Mouse (Mus musculus): ENCODE measurements around the gene AC140267.1. TPM values are rescaled to one million over a fixed set of nuclear protein-coding genes. Genes with fewer than 3 reads are reported as not detected.

The AC140267.1 gene
- polyA plus RNA-seq, 1 experiment from 2014 or later: not detected

DNA sequence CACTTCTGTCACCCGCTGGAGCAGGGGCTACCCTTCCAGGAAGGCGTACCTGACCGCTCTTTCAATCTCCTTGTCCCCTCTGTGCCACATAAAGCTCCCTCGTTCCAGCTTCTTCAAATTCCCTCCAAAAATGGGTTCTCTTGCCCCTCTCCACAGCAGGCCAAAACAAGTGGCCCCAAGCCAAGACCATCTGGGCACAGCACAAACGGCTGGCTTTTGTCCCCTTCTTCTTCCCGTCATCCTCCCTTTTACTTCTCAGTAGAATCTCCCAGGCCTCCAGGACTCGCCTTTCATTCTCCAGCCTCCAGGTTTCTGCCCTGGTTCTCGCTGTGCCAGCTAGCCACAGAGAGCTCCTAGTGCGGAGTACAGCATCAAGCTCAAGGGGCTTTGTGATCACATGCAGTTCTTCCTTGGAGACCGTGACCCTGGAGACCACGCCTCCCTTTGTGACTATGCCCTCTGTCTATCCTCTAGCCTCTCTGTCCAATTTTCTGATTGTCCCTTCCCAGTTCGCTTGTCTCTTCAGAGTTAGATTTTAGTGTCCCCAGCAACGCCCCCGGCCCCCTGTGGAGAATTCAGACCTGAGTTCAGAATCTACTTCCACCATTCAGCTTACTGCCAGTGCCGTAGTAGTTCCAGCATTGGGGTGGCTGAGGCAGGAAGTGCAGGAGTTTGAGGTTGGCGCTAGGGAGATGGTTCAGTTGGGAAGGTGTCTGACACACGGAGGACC, 7.4 kb upstream of the AC140267.1 start:
- ATAC-seq (ENCODE audit: insufficient read depth): no peak
- WGBS (ENCODE audit: insufficient replicate concordance): 68% methylated on average over 17 of the region's 17 CpGs
- Histone ChIP-seq H3K36me3 (replicated peaks) (no peaks in the 10 kb centered on the region), H3K27me3 (0 out of 2 replicates have a peak, but pooled peaks cover 5% of the 10 kb centered on the region), H3K27ac (replicated peaks) (no peak overlapping the region), H3K9me3 (replicated peaks) (no peaks in the 10 kb centered on the region), H3K4me1 (replicated peaks) (peaks cover 15% of the 10 kb centered on the region), H3K4me2 (no peak overlapping the region), H3K4me3 (replicated peaks) (no peak overlapping the region), H3K9ac (no peak overlapping the region)

DNA sequence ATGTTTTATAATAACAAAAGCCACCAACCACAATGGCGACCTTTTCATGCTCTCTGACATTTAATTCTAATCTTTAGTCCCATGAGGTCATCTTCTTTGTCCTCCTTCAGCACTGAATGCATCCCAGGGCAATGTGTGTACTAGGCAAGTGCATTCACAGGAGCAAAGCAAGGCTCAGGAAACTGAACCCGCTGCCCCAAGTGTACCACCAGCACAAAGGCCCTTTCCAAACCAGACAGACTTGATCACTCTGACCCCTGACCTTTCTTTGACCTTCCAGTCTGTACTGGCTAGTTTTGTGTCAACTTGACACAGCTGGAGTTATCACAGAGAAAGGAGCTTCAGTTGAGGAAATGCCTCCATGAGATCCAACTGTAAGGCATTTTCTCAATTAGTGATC, 3.3 kb upstream of the AC140267.1 start:
- ATAC-seq (ENCODE audit: insufficient read depth): no peak
- H3K4me3 ChIP-seq (replicated peaks): no peak overlapping the region
- H3K9ac ChIP-seq: no peak overlapping the region
- peaks cover 21% of the 10 kb centered on the region for H3K36me3 ChIP-seq (replicated peaks)
- whole genome bisulfite sequencing (ENCODE audit: insufficient replicate concordance): 67% methylated on average over 2 of the region's 2 CpGs
- peaks cover 36% of the 10 kb centered on the region for H3K4me1 ChIP-seq (replicated peaks)
- H3K9me3 ChIP-seq (replicated peaks): no peaks in the 10 kb centered on the region
- H3K27me3 ChIP-seq: 0 out of 2 replicates have a peak, but pooled peaks cover 5% of the 10 kb centered on the region
- H3K27ac ChIP-seq (replicated peaks): no peak overlapping the region
- H3K4me2 ChIP-seq: no peak overlapping the region

DNA sequence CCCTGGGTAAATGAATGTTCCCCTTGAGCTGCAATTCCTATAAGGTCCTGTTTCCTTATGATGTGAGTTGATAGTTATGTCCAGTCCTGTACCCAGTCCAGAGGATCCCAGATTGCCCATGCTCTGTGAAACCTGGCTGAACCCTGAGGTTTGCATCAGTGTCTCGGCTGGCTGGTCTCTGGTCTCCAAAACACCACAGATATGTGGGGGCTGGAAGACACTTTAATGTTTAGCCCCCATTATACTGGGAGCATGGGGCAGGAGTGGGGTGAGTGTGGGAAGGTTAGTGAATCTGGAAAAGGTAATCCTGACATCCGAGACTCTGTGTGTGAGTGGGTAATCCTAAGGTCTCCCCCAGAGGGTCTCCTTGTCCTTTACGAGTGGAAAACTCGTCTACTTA, 2.6 kb upstream of the AC140267.1 start:
- Histone ChIP-seq H3K36me3 (replicated peaks) (peaks cover 27% of the 10 kb centered on the region), H3K4me1 (replicated peaks) (peaks cover 36% of the 10 kb centered on the region), H3K9me3 (replicated peaks) (no peaks in the 10 kb centered on the region), H3K27ac (replicated peaks) (peak overlapping the region; percentile 91), H3K4me3 (replicated peaks) (peak overlapping the region; percentile 95; the same call in 1 of the 2 replicates), H3K27me3 (0 out of 2 replicates have a peak, but pooled peaks cover 5% of the 10 kb centered on the region), H3K4me2 (peak overlapping the region; percentile 71), H3K9ac (peak overlapping the region; percentile 50)
- WGBS (ENCODE audit: insufficient replicate concordance): 67% methylated on average over 4 of the region's 4 CpGs
- no peak for ATAC-seq (ENCODE audit: insufficient read depth)

DNA sequence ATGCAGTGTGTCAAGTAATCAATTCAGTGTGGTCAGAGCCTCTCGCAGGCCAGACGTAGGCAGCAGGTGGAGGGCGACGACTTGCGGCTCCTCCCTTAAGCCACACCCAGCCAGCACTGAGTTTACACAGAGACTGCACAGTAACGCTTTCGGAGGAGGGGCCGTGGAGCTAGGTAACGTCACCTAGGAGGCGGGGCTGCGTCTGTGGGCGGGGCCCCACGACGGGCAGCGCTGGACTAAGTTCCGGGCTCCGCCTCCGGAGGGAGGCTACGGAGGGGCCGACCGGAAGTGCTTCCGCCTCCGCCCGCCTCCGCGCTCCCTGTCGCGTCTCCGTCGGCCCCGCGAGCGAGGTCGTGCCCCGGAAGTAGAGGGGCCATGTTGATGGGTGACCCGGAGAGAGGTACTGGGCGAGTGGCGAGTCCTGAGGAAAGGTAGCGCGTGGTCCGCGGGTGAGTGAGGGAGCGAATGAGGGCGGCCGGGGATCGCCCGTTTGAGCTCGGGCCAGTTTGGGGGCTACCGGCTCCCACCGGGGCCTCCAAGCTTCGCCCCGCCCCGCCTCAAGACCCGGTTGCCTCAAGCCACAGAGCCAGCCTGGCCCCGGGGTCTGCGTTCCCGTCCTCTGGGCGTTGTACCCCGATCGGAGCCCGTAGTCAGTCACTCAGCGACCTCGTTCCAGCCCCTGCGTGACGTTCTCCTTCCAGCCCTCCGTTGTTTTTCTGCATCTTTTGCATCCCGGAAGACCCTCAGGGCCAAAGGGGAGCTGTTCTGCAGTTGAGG, 1.7 kb upstream of the AC140267.1 start, which contains the start of gene Mief1:
Mief1 (plus strand) TSS at position 286 of the 777 bp plus-strand sequence.
- no peaks in the 10 kb centered on the region for H3K9me3 ChIP-seq (replicated peaks)
- peak within 1 kb of the TSS; percentile 86 for H3K4me2 ChIP-seq
- WGBS (ENCODE audit: insufficient replicate concordance): under 1% methylated on average over 67 of the region's 67 CpGs
- H3K36me3 ChIP-seq (replicated peaks): peaks cover 35% of the 10 kb centered on the region
- H3K27ac ChIP-seq (replicated peaks): peak within 1 kb of the TSS; percentile 91
- H3K4me1 ChIP-seq (replicated peaks): peaks cover 36% of the 10 kb centered on the region
- H3K9ac ChIP-seq: peak within 1 kb of the TSS; percentile 86
- H3K27me3 ChIP-seq: no peaks in the 10 kb centered on the region
- peak within 1 kb of the TSS; percentile 95 for H3K4me3 ChIP-seq (replicated peaks)
- peak; percentile 98 for ATAC-seq (ENCODE audit: insufficient read depth)

DNA sequence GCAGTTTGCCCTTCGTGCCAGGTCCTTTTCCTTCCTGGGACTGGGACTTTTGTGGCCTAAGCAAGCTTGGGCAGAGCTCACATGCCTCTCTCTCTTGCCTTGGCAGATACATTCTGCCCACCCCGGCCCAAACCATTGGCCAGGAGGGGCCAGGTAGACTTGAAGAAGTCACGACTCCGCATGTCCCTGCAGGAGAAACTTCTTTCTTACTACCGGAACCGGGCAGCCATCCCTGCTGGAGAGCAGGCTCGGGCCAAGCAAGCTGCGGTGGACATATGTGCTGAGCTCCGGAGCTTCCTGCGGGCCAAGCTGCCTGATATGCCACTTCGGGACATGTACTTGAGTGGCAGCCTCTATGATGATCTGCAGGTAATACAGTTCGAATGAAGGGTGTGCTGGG, 12.5 kb downstream of the AC140267.1 start:
- Histone ChIP-seq H3K9me3 (replicated peaks) (no peaks in the 10 kb centered on the region), H3K4me2 (no peak overlapping the region), H3K9ac (no peak overlapping the region), H3K4me1 (replicated peaks) (peaks cover 52% of the 10 kb centered on the region), H3K36me3 (replicated peaks) (peaks cover 93% of the 10 kb centered on the region), H3K27me3 (no peaks in the 10 kb centered on the region), H3K27ac (replicated peaks) (peak overlapping the region; percentile 2; the same call in 1 of the 2 replicates), H3K4me3 (replicated peaks) (no peak overlapping the region)
- 90% methylated on average over 12 of the region's 12 CpGs for WGBS (ENCODE audit: insufficient replicate concordance)
- ATAC-seq (ENCODE audit: insufficient read depth): no peak

DNA sequence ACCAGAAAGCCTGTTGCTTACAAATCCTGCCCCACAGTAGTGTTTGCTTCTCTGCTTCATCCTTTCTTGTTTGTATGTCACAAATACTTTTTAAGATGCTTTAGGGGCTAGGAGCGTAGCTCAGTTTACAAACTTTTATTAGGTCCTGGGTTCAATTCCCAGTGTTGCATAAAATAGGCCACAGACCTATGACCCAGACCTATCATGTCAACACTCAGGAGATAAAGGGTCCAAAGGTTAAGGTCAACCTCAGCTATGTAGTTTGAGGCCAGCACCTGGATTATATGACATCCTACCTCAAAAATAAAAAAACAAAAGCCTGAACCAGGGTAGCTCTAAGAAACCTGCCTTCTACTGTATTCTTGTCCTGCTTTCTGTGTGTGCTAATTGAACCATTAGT, 13.0 kb downstream of the AC140267.1 start:
- peaks cover 57% of the 10 kb centered on the region for H3K4me1 ChIP-seq (replicated peaks)
- no peak for ATAC-seq (ENCODE audit: insufficient read depth)
- no peak overlapping the region for H3K4me3 ChIP-seq (replicated peaks)
- H3K4me2 ChIP-seq: no peak overlapping the region
- WGBS (ENCODE audit: insufficient replicate concordance): 85% methylated on average over 1 of the region's 1 CpGs
- H3K9ac ChIP-seq: no peak overlapping the region
- no peaks in the 10 kb centered on the region for H3K27me3 ChIP-seq
- H3K27ac ChIP-seq (replicated peaks): peak overlapping the region; percentile 93
- no peaks in the 10 kb centered on the region for H3K9me3 ChIP-seq (replicated peaks)
- peaks cover 93% of the 10 kb centered on the region for H3K36me3 ChIP-seq (replicated peaks)

DNA sequence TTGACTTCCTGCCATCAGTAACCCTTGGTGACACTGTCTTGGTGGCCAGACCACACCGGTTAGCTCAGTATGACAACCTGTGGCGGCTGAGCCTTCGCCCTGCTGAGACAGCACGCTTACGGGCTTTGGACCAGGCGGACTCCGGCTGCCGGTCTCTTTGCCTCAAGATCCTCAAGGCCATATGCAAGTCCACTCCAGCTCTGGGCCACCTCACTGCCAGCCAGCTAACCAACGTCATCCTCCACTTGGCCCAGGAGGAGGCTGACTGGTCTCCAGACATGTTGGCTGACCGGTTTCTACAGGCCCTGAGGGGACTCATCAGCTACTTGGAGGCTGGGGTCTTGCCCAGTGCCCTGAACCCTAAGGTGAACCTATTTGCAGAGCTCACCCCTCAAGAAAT, 14.0 kb downstream of the AC140267.1 start:
- Histone ChIP-seq H3K9me3 (replicated peaks) (no peaks in the 10 kb centered on the region), H3K36me3 (replicated peaks) (peaks cover 82% of the 10 kb centered on the region), H3K4me3 (replicated peaks) (0 out of 2 replicates have a peak overlapping the region, but pooled peaks have one; percentile 3), H3K27ac (replicated peaks) (peak overlapping the region; percentile 93), H3K4me1 (replicated peaks) (peaks cover 67% of the 10 kb centered on the region), H3K4me2 (peak overlapping the region; percentile 66), H3K9ac (peak overlapping the region; percentile 47; the same call in 1 of the 2 replicates), H3K27me3 (no peaks in the 10 kb centered on the region)
- no peak for ATAC-seq (ENCODE audit: insufficient read depth)
- WGBS (ENCODE audit: insufficient replicate concordance): 83% methylated on average over 10 of the region's 10 CpGs

DNA sequence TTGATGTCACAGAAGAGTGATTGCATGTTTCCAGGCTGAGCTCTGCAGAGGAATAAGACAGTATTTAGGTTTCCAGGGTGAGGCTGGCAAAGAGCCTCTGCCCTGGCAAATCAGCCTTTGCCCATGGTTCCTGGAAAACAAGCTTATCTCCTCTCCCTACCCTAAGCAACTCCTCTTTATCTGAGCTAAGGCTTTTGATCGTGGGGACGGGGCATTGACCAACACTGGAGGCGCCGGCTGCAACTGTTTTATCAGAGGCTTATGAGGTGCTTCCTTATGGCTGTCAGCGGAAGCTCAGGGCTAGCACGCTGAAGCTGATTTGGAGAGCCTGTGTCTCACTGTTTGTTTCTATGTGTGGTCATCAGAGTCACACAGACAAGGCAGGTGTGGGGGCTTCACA, 15.0 kb downstream of the AC140267.1 start:
- Histone ChIP-seq H3K9ac (peak overlapping the region; percentile 47), H3K4me3 (replicated peaks) (peak overlapping the region; percentile 28), H3K27ac (replicated peaks) (peak overlapping the region; percentile 93), H3K27me3 (no peaks in the 10 kb centered on the region), H3K4me1 (replicated peaks) (peaks cover 68% of the 10 kb centered on the region), H3K9me3 (replicated peaks) (no peaks in the 10 kb centered on the region), H3K36me3 (replicated peaks) (peaks cover 75% of the 10 kb centered on the region), H3K4me2 (peak overlapping the region; percentile 66)
- WGBS (ENCODE audit: insufficient replicate concordance): 24% methylated on average over 6 of the region's 6 CpGs
- ATAC-seq (ENCODE audit: insufficient read depth): peak; percentile 26

DNA sequence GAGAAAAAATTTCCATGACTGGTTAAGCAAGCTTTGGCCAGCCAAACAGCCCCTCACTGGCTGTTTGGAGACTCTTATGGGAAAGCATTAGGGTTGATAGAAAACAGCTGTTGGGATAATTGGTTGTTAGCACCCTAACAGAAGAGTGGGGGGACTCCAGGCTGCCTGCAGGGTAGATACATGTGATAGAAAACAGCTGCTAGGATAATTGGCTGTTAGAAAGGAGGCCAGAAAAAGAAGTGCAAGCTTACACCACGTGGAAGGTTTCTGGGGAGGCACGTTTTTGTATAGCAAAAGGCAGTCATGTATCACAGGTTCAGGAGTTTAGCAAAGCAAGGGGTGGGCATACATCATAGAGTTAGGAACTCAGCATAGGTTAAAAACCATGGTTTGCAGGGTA, 17.9 kb downstream of the AC140267.1 start:
- no peaks in the 10 kb centered on the region for H3K9me3 ChIP-seq (replicated peaks)
- H3K27me3 ChIP-seq: no peaks in the 10 kb centered on the region
- peaks cover 83% of the 10 kb centered on the region for H3K4me1 ChIP-seq (replicated peaks)
- peak overlapping the region; percentile 99 for H3K27ac ChIP-seq (replicated peaks)
- H3K4me2 ChIP-seq: peak overlapping the region; percentile 92
- no peak overlapping the region for H3K9ac ChIP-seq
- ATAC-seq (ENCODE audit: insufficient read depth): no peak
- peaks cover 73% of the 10 kb centered on the region for H3K36me3 ChIP-seq (replicated peaks)
- H3K4me3 ChIP-seq (replicated peaks): peak overlapping the region; percentile 92; the same call in 1 of the 2 replicates
- WGBS (ENCODE audit: insufficient replicate concordance): 54% methylated on average over 2 of the region's 2 CpGs

DNA sequence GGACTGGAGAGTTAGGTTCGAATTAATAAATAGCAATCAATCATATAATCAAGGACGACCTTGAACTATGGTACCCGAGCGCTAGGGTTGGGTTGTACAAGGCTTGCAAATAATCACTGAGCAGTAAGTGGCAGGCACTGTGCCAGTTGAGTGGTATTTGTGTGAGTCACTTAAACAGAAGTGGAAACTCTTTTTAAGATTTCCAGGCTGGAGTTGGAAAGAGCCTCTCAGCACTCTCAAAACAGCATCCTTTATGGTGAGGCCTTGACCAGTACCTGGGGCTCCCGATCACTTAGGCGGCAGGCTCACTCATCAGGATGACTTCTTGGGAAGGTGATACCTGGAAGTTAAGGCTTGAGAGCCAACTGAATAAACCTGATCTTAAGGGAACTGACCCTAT, 18.6 kb downstream of the AC140267.1 start:
- H3K27ac ChIP-seq (replicated peaks): peak overlapping the region; percentile 99
- H3K36me3 ChIP-seq (replicated peaks): peaks cover 72% of the 10 kb centered on the region
- peaks cover 83% of the 10 kb centered on the region for H3K4me1 ChIP-seq (replicated peaks)
- 46% methylated on average over 6 of the region's 6 CpGs for WGBS (ENCODE audit: insufficient replicate concordance)
- H3K27me3 ChIP-seq: no peaks in the 10 kb centered on the region
- H3K9ac ChIP-seq: peak overlapping the region; percentile 80
- no peak for ATAC-seq (ENCODE audit: insufficient read depth)
- peak overlapping the region; percentile 92 for H3K4me2 ChIP-seq
- peak overlapping the region; percentile 92 for H3K4me3 ChIP-seq (replicated peaks)
- no peaks in the 10 kb centered on the region for H3K9me3 ChIP-seq (replicated peaks)
